Mouse (Mus musculus) CH12F3 (cell line): ENCODE measurements around the gene Ctf2.
"Not testable (repeated sequence)": the region's sequence is repeated elsewhere in the genome, so short reads cannot be mapped to it uniquely, and the experiment has no call there.

Experiments used
- in situ Hi-C: fragments of 300-500 bp; cut with MboI; formaldehyde crosslinking; loops from 2 replicates; pipeline ENCODE4 v1.14.3; 2020; ENCODE audit warnings: low sequenced_read_pairs

The Ctf2 gene

DNA sequence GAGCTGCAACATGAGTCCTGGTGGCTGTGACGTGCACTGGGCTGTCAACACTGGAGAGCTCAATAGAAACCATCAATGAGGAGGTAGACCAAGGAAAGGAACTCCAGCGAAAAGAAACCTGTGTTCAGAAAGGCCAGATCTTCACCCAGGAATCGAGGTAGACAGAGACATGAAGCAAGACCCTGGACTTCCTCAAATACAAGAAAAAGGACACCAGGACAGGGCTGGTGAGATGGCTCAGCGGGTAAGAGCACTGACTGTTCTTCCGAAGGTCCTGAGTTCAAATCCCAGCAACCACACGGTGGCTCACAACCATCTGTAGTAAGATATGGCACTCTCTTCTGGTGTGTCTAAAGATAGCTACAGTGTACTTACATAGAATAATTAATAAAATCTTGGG is 13.6 kb downstream of the Ctf2 start:
- in situ Hi-C loops, result no loop called here

DNA sequence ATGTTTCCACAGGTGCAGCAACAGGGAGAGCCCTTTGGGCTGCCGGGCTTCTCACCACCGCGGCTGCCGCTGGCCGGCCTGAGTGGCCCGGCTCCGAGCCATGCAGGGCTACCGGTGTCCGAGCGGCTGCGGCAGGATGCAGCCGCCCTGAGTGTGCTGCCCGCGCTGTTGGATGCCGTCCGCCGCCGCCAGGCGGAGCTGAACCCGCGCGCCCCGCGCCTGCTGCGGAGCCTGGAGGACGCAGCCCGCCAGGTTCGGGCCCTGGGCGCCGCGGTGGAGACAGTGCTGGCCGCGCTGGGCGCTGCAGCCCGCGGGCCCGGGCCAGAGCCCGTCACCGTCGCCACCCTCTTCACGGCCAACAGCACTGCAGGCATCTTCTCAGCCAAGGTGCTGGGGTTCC is 15.0 kb downstream of the Ctf2 start:
- in situ Hi-C loops, result no loop called here

DNA sequence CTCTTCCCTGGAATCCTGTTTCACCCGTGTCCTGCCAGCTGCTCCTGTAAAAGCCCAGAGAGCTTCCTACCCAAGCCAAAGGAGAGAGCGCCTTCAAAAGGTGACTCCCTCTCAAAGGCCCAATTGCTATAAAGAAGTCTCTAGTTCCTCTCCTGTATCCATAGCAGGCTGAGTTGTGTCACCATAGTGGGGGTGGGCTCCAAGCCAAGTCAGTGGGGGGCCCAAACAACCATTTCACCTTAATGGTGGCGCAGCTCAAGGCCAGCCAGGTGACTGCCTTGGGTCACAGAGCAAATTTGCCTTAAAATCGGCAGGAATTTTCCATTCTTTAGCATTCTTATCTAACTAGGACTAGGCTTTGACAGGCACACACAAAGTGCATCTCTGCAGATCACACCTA is 17.1 kb downstream of the Ctf2 start:
- in situ Hi-C loops, result no loop called here

DNA sequence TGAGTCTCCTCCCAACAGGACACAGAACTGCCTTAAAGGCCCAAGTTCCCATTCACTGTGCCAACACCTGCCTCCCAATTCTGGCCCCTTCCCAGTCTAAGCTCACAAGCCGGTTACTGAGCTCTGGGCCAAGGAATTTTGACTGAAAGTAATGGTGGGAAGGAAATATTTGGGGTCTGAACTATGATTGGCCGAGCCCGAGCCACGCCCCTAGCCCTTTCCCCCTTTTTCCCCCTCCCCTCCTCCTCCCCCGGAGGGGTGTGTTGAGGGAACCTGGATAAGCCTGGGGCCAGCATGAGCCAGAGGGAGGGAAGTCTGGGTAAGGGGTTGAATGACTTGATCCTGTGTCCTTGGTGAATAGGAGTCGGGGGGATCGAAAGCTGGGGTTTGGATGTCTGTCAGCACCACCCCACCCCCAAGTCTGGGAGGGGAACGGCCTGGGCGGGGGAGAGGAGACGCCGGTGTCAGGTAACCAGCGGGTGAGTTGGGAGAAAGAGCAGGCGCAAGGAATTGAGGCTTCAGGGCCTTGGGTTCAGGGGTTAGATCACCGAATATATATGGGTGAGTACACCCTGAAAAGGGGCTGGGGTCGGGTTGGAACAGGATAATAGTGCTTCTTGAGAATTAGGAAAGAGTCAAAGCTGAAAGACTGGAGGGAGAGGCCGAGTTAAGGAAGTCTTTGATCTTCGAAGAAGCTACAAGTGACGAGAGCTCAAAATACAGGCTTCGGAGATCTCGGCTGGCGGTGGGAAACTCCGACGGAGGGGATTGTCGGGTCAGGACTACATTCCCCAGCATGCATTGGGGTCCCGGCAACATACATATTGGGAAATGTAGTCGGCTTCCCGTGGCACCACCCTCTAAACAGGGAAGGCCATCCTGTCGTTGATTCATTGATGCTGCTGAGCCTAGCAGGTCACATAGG is 19.2 kb downstream of the Ctf2 start, which contains the start of gene Ctf1:
Gene Ctf1, plus strand, starts transcription at position 276 of the 925 bp plus-strand sequence.
- in situ Hi-C loops, result no loop called here

DNA sequence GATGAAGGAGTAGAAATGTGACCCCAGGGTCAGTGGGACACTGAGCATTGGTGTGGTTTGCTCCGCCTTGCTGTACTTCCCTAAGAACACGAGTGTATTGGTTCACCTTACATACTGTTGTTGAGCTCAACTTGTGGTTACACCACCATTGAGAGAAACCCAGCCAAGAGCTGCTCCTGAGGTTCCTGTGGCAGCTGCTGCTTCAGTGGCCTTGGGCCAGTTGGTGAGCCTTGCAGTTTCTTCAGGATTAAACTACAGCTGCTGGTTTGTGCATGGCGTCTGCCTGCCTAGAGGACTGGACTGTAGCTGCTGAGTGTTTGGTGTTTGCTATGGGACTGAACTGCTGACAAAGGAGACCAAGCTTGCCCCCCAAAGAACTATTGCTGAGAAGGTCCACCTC is 20.5 kb downstream of the Ctf2 start:
- in situ Hi-C loops, result no loop called here

DNA sequence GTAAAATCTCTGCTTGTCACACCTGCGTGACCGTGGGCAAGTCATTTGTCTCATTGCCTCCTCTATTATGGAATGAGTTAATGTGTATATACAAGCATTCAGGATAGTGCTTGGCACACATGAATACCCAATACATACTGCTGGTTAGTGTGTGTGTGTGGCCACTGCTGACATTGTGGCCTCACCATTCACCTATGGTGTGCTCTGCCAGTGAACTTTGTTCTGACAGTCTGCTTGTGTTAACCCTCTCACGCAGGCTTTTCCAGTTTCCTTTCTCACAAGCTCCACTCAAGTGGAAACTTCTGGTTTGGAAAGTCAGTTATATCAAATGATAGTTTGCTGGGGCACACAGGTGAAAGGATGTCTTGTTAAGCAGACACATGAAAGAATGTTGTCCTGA is 20.9 kb downstream of the Ctf2 start:
- in situ Hi-C loops, result no loop called here

DNA sequence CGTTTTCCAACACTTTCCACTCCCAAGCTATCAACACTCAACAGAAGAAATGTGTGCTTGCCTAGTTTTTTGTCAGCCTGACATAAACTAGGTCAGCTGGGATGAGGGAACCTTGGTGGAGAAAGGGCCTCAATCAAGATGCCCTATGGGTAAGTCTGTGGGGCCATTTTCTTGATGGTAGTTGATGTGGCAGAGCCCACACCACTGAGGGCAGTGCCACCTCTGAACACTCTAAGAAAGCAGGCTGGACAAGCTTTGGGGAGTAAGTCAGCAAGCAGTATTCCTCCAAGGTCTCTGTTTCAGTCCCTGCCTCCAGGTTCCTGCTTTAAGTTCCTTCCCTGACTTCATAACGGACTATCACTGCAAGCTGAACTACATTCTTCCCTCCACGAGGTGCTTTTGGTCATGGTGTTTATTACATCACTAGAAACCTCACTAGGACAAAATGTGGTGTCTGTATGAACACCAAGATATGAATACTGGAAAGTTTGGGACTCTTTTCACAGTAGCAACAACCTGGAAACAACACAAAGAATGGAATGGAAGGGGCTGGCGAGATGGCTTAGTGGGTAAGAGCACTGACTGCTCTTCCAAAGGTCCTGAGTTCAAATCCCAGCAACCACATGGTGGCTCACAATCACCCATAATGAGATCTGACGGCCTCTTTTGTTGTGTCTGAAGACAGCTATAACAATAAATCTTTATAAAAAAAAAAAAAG is 22.5 kb downstream of the Ctf2 start:
- in situ Hi-C loops, result no loop called here

DNA sequence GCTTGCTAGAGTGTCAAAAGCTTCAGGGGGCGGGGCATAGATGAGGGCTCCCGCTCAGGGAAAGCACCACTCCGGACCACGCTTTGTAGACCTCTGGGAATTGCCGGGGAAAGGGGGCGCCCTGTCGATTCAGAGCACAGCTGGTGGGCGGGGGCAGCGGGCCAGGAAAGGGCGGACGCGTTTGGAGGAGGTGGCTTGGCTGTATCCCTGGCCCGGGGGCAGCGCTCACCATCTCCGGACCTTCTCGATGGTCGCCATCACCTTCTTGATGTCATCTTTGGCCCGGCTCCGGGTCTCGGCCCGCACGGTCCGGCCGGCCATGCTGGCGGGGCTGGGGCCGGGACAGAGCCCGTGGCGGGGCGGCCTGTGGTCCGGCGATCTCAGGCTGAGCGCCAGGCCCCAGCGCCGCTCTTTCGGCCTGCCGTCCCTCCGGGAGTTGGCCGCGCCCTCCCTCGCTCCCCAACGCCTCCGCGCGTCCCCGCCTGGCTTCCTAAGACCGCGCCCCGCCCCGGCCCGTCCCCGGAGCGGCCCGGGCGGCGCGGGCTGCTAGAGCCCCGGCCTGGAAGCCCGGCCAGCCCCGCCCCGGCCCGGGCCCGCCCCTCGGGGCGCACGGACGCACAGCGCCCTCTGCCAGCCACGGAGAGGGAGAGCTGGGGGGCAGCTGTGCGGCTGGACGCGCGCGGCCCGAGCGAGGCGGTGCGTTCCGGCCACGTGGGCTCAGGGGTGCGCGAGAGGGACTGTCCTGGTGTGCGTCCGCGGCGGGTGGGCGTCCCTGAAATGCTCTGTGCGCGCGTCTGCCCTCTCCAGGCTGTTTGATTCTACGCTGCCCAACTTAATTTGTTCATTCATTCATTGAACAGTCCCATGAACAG is 23.5 kb downstream of the Ctf2 start, which contains the start of gene Bcl7c:
Gene Bcl7c, minus strand, starts transcription at position 727 of the 872 bp plus-strand sequence.
- in situ Hi-C loops, result no loop called here

DNA sequence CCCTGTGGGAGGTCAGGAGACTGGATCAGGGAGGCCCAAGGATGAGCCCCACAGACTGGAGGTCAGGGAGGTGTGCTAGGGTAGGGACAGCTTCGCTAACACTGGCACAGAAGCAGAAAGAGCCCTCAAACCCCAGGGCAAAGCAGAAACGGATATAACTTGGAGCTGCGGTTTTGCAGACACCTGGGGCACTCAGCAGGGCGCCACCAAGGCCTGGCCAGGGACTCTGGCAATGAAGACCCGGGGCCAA is 24.1 kb downstream of the Ctf2 start:
- in situ Hi-C loops, result no loop called here

DNA sequence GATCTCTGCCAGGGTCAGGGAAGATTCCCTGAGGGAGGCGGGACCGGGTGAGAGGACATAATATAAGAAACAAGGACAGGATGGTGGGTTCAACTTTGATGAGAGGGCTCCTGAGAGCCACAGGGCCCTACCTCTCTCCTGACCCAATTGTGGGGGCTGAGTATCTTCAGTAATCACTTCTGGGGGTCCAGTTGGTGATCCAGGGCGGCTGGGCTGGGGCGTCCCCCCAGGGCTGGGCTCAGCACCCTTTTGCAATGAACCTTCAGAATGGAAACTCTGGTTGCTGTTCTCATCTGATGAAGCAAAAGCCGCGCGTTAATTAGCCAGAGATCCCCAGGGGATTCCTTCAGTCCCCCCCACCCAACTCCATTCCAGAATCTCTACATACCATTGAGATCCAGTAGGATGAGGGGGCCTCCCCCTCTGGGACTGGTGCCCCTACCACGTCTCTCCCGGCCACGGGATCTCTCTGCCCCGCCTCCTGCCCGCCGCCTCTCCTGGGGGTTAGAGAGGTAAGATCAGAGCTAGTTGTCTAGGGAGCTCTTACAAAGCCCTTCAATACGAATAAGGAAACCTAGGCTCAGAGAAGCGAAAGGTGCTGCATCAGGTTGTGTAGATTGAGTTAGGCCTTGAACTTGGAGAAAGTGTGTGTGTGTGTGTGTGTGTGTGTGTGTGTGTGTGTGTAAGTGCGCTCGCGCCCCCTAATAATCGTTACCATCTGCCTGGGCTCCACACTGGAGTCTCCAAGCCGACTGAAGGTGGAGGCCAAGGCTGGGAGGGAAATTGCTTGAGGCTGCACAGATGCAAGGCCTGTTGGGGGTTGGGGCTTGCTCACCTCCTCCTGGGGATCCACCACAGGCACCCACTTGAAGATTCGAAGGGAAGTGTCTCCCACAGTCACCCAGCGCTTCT is 24.7 kb downstream of the Ctf2 start:
- in situ Hi-C loops, result no loop called here

DNA sequence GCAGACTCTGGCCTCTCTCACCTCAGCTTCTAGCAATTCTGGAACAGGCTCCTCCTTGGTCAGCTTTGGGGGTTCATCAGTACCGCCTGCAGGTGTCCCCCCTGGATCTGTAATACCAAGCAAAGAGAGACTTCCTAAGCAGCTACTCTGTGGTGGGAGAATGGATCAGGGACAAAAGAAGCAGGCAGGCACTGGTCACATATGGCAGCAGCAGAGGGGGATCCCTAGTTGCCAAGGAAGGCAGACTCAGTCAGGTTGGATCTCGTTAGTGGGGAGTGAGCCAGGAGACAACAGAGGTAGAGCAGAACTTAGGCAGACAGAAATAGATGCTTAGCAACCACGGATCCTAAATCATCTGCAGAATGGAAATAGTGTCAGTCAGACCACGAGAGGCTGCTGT is 26.3 kb downstream of the Ctf2 start:
- in situ Hi-C loops, result no loop called here

DNA sequence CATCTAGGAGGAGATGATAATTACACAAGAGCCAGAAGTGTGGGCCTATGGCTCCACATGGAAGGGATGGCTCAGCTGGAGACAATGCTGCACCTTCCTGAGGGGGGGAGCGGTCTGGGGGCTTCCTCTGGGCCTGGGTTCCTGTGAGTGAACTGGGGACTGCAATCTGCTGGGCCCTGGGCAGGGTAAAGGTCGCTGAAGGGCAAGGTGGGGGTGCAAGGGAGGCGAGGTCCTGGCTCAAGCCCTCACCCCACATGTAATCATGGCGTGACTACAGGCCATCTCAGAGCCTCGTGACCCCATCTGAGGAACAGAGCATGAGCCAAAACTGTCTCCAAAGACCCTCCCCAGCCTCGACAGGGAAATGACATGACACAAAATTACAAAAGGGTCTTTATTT is 27.4 kb downstream of the Ctf2 start:
- in situ Hi-C loops, result no loop called here

DNA sequence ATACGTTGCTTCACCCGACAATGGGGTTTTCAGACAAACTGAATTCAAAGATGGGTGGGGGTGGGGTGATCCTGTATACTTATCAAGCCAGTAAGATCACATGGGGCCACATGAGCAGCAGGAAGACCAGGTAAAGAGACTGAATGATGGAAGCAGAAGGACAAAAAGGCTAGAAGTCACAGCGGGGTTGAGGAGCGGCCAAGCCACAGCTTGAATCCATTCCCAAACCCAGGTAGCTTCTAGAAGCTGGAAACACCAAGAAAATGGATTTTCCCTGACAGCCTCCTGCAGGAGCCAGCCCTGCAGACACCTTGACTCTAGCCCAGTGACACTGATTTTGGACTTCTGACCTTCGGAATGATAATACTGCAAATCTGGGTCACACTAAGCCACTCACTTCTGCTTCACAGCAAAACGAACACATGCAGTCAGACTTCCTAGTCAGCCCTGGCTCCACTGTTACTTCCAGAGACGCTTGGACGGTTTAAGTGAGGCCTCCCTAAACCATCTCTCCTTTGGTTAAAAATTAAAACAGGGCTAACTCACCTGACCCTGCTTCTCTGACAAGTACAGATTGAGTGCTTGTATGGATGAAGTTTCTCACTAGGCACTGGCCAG is 28.3 kb downstream of the Ctf2 start:
- in situ Hi-C loops, result no loop called here

DNA sequence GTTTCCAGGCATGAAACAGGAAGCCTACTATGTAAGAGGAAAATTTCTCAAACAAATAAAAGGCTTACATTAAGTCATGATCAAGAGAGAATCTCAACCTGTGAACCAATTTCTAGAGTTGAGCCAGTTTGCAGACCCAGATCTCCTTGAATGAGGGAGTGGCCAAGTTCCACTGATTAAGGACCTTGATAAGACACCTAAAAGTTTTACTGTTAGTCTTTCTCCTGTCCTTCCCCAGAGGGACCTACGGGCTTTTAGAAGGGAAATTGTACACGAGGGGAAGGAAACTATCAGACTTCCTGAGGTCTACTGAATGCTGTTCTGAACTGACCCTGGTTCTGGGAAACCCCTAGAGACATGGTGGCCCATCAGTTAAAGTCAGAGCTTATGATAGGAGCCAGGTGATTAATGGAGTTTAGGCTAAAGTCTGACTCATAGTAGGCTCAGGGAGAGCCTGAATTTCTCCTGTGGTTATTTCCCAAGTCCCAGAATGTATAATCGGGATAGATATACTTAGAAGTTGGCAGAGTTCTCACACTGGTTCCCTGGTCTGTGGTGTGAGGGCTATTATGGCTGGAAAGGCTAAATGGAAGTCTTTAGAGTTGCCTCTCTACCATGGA is 31.1 kb downstream of the Ctf2 start:
- in situ Hi-C loops, result no loop called here

DNA sequence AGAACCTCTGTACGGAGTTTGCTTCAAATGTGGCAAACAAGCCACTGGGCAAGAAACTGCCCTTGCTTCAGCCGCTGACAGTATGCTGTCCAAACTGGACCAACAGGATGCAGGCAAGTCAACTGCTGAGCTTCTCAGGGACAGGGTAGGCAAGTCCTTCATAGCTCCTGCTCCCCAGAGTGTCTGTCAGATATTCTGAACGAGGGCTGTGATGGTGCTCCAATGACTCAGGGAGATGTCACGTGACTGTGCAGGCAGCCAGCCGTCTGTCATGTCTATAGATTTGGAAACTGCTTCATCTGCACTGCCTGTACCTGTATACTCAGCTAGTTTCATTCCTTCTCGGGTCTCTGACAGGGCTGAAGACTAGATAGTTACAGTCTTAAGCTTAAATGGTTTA is 33.0 kb downstream of the Ctf2 start:
- in situ Hi-C loops, result no loop called here

DNA sequence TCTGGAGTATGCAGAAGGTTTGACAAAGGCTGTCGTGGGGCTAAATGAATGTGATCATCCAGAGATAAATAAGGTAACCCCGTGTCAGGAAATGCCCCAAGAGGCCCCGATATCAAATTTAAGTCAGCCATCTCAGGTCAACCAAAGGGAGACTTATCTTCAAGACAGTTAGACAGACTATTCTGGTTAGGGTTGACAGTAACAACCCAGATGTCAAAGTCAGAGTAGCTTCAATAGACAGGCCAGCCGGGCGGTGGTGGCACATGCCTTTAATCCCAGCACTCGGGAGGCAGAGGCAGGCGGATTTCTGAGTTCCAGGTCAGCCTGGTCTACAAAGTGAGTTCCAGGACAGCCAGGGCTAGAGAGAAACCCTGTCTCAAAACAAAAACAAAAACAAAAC is 38.2 kb downstream of the Ctf2 start:
- in situ Hi-C loops, result not testable (repeated sequence)

DNA sequence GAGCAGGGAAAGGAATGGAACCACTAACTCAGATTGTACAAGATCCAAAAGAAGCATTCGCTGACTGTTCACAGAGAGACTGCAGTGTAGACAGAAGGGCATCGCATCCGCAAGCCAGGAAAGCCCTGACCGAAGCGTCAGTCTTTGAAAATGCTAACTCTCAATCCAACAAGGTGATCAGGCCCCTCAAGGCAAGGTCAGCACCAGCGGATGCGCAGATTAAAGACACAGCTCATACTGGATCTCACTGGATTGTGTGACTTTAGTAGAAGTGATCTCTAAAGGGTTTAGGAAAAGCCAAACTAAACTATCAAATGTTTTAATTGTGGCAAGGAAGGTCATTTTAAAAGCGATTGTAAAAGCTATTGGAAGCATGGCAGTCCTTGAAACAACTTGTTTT is 38.7 kb downstream of the Ctf2 start:
- in situ Hi-C loops, result no loop called here

DNA sequence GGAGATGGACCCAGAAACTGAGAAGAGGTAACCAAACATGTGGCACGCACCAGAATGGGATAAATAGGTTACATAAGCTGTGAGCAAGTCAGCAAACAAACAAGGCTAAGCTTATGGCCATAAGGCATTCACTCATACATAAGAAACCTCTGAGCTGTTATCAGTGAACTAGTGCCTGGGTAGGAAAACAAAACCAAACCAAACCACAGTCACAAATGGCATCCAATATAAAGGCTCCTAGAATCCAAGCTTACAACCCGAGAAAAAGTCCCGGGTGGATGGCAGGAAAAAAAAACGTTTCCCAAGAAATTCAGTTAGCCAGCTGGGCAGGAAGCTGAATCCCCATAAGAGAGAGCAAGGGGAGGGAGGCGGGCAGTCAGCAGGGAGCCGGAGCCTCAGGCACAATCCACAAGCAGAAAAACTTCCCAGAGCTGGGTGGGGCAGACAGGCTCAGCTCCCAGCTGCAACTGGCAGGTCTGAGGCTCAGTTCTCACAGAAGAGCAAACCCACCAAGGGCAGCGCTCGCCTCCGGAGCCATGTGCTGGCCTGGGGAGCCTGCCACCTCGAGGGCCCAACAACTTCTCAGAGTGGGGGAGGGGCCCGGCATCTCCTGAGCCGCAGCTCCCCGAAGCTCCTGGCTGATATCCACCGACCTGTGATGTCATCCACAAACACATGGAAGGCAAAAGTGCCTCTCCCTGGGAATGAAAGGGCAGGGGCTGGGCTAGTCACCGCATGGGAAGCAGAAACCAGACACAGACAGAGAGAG is 40.6 kb downstream of the Ctf2 start:
- in situ Hi-C loops, result no loop called here
